Mouse (Mus musculus): ENCODE data around the gene Pgap1.

The Pgap1 gene

GRCm38 (mm10) chr1:54557301-54558229 lies at the start of gene Pgap1:
Gene Pgap1, minus strand, starts transcription at chr1:54557684.
- DNase-seq, result peak; percentile 90

- DNase-seq, result peak; percentile 19
Observed at GRCm38 (mm10) chr1:54606936-54607335, 49.5 kb upstream of the Pgap1 start.

GRCm38 (mm10) chr1:54601692-54602091 lies 44.2 kb upstream of the Pgap1 start:
- no peak for DNase-seq

- DNase-seq, result no peak
Observed at GRCm38 (mm10) chr1:54600275-54600674, 42.8 kb upstream of the Pgap1 start.

- DNase-seq, result no peak
Observed at GRCm38 (mm10) chr1:54597594-54598217, 40.2 kb upstream of the Pgap1 start.

- DNase-seq, result no peak
Observed at GRCm38 (mm10) chr1:54596151-54596550, 38.7 kb upstream of the Pgap1 start.

GRCm38 (mm10) chr1:54587076-54587475 lies 29.6 kb upstream of the Pgap1 start:
- no peak for DNase-seq

GRCm38 (mm10) chr1:54585971-54586555 lies 28.6 kb upstream of the Pgap1 start:
- DNase-seq, result no peak

GRCm38 (mm10) chr1:54585278-54585846 lies 27.9 kb upstream of the Pgap1 start:
- no peak for DNase-seq

- no peak for DNase-seq
Observed at GRCm38 (mm10) chr1:54584588-54585277, 27.2 kb upstream of the Pgap1 start.

- DNase-seq, result no peak
Observed at GRCm38 (mm10) chr1:54578358-54579184, 21.1 kb upstream of the Pgap1 start.

GRCm38 (mm10) chr1:54569102-54569501 lies 11.6 kb upstream of the Pgap1 start:
- DNase-seq, result no peak

- DNase-seq, result no peak
Observed at GRCm38 (mm10) chr1:54563923-54564322, 6.4 kb upstream of the Pgap1 start.

- no peak for DNase-seq
Observed at GRCm38 (mm10) chr1:54556586-54557221, 780 bp downstream of the Pgap1 start.

- no peak for DNase-seq
Observed at GRCm38 (mm10) chr1:54555364-54556140, 1.9 kb downstream of the Pgap1 start.

- DNase-seq, result no peak
Observed at GRCm38 (mm10) chr1:54552621-54553020, 4.9 kb downstream of the Pgap1 start.

GRCm38 (mm10) chr1:54545200-54545599 lies 12.3 kb downstream of the Pgap1 start:
- DNase-seq, result no peak

- no peak for DNase-seq
Observed at GRCm38 (mm10) chr1:54542920-54543319, 14.6 kb downstream of the Pgap1 start.

GRCm38 (mm10) chr1:54531170-54531569 lies 26.3 kb downstream of the Pgap1 start:
- no peak for DNase-seq

- DNase-seq, result peak; percentile 11
Observed at GRCm38 (mm10) chr1:54523717-54524116, 33.8 kb downstream of the Pgap1 start.
